Mouse (Mus musculus) heart, adult 2 months (tissue): ENCODE data around the gene Retsat.

Experiments
- CTCF ChIP-seq: fragments of 200-600 bp; IDR thresholded peaks from 2 replicates; pipeline ENCODE4 v1.8.1; 2022; ENCODE audit warnings: antibody characterized with exemption, mild to moderate bottlenecking, moderate library complexity
- POLR2A ChIP-seq: fragments of 200-500 bp; IDR thresholded peaks from 2 replicates; pipeline ENCODE4 v1.6.1; 2011; ENCODE audit warnings: mild to moderate bottlenecking, low read depth, low read length, control low read depth; ENCODE audit not compliant: insufficient read depth

- TF ChIP-seq POLR2A = no peak
- TF ChIP-seq CTCF = no peak
These were observed 25.6 kb downstream of the Retsat start for GRCm38 (mm10) chr6:72623661-72624402.
